Mouse (Mus musculus): ENCODE measurements at regions not wholly inside any gene's neighbourhood (a gene's known extent, or its start where the extent isn't known, plus 50 kb on each side); places are given as distances from the start of the nearest gene placed in this dataset.

DNA sequence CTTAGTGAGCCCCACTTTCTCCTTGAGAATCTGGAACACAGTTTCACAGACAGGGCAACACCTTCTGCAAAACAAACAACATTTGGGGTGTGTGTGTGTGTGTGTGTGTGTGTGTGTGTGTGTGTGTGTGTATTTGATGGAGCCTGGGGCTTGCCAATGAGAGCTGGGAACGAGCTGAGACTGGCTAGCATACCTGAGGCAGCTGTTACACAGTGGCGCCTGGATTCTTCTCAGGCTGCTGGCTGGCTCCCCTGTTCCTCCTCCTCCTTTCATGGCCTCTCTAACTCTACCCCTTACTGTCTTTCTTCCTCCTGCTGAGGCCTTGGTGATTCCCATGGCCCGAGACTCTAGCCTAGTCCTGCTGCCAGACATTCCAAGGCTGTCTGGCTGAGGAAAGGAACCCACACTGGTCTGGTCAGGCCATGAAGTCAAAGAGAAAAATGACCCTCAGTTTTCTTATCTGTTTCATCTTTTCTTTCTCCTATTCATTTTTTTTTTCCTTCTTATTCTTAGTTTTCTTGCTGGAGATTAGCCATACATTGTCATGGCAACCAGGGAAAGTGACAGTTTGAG is 79.6 kb upstream of the Sem1 start:
- no peak for DNase-seq (ENCODE audit: low spot score)

- DNase-seq (ENCODE audit: low spot score) = no peak
These were observed 81.6 kb upstream of the Sem1 start for GRCm38 (mm10) chr6:6660072-6660471.

DNA sequence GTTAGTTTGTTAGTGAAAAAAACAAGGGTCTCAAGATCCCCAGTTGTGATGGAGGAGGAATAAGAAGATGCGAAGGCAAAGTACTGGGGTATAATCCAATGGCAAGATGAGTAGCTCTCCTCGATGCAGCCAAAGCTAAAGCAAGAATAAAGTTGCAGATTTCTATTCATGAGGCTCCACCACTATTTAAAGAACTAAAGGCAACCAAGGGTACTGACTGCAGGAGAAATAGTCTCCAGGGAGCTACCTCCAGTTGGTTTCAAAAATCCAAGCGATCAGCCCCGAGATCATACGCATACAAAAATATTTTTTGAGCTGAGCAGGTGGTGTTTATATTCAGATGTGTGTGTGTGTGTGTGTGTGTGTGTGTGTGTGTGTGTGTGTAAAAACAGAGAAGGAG is 88.3 kb upstream of the Sem1 start:
- DNase-seq (ENCODE audit: low spot score) = no peak

DNA sequence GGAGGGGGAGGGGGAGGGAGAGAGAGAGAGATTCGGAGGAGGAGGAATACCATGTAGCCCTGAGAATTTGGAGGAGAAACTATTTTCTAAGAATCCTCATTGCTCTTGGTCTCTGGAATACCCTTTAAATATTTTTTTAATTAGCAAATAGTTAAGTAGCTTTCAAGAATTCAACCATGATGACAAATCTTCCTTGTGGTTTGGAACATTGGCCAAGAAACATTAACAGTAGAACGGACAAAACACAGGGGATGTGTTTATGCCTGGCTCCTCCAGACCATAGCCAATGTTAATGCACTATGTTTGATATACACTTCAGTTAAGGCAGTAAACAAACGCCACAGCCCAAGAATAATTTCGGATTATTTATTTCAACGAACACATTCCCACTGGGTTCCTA is 110.8 kb upstream of the Sem1 start:
- no peak for DNase-seq (ENCODE audit: low spot score)

GRCm38 (mm10) chr6:6690188-6690587 is 111.7 kb upstream of the Sem1 start:
- DNase-seq (ENCODE audit: low spot score) = no peak

DNA sequence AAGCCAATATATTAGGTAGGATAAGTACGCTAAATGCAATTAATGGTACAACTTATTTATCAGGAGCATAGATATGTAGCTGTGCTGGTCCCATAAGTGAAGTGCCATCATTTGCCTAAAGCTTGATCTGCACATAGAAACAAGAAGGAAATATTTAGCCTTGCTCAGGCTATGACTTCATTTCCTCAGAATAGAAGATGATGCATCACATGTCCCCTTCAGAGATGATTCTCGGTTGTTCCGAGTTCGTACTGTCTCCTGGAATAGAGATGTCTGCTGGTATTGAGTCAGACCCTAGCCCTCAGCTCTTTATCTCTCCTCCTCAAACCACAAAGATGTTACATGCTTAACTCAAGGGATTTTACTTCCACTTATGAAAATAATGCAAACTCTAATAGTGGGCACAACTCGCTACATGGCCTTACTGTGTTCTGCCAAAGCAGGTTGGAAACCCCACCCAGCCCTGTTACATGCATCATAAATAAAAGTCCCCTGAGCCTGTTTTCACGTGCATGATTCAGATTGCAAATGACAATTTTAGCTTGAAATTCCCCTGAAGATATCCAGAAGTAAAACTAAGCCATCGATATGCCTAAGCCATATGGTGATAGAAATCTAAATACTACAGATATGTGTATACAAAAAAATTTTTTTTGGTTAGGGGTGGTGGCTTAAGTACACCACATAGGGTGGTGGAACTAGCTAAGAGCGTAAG is 113.8 kb upstream of the Sem1 start:
- DNase-seq (ENCODE audit: low spot score) = no peak

GRCm38 (mm10) chr6:6695742-6696430 is 117.4 kb upstream of the Sem1 start:
- no peak for DNase-seq (ENCODE audit: low spot score)

DNA sequence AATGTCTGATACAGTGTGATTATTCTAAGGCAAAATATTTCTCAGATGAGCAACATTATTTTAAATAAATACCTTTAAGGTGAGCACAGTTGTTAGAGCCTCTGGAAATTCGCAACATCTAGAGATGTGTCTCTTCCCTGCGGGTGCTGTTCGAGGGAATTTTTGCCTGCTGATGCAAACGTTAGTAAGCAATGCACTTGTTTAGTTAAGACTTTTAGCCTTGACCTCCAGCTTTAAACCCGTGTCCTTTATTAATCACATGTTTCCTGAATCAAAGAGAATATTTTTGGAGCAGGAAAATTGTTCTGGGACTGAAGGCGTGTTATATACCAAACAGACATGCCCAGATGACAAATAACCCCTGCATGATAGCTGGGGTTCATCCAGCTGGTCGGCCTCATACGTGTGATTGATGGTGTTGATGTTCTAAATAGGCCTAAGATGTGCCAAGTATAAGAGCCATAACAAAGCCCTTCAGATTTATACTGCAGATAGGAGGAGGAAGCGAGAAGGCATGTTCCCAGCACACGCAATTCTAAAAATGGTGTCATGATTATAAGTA is 119.0 kb upstream of the Sem1 start:
- DNase-seq (ENCODE audit: low spot score) = no peak

DNA sequence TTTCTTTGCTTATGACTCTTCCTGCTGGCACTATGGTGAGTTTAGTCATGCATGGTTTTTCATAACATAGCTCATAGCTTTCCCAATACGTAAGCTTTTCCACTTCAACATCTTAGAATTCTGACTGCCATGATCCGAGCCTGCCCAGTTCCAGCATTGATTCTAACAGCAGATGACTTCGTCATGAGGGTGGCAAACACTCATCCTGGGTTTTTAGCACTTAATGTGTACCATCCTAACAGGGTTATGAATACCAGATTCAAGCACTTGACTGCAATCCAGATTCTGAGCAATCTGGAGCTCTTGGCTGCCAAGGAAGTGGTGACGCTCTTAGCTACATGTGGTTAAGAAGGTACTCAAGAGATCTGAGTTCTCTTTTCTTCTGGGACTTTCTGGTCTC is 128.3 kb upstream of the Sem1 start:
- DNase-seq (ENCODE audit: low spot score) = peak; percentile 24

- DNase-seq (ENCODE audit: low spot score) = no peak
These were observed 130.6 kb upstream of the Sem1 start for GRCm38 (mm10) chr6:6709057-6709456.

DNA sequence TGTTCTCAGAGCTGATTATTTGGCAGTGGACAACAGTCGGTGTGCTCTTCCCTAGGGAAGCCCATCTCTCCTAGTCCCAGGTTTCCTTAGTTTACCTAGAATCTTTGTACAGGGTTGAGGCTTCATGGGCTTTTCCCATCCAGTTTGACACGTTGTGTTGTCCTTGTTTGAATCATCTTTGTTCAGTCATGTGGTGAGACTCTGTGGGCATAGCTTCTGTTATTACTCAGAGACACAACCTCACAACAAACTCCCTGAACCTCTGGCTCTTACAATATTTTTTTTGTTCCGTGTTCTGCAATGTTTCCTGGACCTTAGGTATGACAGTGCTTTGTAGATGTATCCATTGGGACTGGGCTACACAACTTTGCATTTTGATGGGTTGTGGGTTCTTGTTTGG is 132.9 kb upstream of the Dlx6 start:
- no peak for DNase-seq (ENCODE audit: low spot score)

DNA sequence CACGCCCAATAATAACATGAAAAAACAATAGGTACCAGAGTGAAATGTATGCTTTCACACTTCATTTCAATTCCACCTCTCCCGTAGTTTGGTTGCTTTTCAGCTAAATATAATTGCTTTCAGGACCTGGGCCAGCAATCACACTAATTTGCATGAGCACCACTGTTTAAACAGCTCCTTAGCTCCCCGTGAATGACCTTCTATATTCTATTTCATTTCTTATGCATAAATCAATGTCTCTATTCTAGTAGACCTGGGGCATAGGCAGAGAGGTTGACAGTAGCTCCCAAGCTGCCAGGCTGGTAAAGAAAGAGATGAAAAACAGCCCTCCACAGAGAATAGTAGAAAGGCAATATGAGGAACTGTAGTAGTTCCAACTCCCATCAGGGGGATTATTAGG is 117.7 kb upstream of the Dlx6 start:
- DNase-seq (ENCODE audit: low spot score) = no peak

DNA sequence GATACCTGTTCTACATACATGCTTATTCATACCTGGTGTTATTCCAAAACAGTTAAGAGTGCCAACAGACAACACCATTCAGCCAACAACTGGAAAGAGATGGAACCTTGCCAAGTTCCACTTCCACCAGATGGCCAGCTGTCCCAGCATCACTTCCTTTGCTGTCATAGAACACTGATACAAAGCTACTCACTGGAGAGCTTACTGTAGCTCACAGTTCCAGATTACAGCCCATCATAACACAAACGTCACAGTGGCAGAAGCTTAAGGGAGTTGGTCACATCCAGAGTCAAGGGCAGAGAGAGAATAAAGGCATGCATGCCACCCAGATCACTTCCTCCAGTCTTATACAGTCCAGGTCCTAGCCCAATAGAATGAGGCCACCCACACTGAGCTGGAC is 84.0 kb upstream of the Dlx6 start:
- no peak for DNase-seq (ENCODE audit: low spot score)

DNA sequence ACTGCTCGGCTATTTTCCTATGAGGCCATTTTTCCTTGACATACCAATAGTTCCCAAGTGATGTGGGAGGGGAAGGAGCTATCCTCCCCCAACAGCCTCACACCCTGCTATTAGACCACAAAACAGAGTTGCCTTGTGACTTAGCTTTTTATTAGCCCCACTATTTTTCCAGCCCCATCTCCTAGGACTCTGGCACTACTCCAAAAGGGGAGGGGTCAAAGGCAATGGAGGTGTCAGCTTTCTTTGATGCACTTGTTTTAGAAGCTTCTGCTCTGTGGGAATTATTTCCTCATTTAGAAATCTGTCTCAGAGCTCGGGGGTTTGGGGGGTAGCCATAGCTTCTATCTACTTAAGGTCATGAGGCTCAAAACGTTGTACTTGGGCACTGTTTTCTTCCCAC is 81.6 kb upstream of the Dlx6 start:
- DNase-seq (ENCODE audit: low spot score) = no peak

DNA sequence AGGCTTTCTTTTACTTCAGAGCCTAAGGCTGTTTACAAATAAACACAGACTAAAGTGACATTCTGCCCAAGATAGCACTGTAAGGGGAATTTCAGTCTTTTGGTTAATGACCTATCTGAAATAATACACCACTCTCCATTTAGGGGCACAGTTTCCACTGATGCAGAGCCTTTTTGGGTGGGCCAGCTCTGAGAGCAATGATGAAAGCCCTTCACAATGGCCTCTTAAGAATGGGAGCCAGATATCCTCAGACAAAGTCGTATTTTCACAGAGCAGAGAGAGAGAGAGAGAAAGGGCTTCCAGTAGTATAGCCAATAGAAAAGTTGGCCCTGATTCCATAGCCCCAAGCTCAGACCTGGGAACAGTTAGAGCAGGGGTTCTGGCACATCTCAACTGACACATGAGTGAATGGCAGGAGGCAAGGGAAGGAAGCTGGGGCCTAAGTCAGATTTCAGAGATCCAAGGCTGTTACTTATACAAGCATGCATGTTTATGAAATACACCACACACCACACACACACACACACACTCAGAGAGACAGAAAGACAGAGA is 77.1 kb upstream of the Dlx6 start:
- DNase-seq (ENCODE audit: low spot score) = no peak

DNA sequence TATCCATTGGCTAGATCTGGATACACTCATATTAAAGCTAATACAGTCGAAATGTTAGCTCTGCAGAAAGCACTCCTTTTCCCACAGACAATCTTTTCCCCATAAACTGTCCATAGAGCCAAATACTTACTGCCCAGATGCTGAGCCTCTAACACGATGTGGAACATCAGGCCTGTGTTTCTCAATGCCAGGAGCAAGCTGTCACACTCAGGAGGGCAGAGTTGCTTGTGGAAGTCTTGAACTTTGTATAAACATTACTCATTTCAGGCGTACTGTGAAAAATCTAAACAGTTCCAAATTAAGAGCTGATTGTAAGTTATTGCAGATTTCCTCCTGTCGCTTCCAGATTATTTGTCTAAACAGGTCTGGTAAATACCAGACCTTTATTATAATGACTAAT is 75.6 kb upstream of the Dlx6 start:
- DNase-seq (ENCODE audit: low spot score) = no peak

DNA sequence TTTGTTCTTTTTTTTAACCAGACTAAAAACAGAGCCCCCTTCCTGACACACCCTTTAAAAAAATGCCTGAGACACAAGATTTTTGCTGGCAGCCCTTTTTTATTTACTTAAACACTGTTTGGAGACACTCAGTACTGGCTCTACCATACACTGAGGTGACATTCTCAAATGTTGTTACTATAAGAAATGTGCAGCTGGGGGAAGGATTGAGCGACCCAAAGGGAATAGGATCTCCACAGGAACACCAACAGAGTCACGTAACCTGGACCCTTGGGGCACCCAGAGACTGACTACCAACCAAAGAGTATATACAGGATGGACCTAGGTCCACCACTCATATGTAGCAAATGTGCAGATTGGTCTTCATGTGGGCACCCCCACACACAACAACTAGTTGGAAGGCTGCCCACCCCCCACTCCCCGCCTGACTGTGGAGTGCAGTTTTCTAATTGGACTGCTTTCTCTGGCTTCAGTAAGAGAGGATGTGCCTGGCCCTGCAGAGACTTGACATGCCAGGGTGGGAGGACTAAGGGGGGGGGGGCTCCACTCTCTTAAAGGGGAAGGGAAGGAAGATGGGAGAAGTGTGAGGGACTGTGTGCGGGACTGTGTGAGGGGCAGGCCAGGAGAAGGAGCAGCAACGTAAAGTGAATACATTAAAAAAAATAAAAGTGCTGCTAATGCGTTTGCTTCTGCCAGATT is 68.7 kb upstream of the Dlx6 start:
- no peak for DNase-seq (ENCODE audit: low spot score)

- no peak for DNase-seq (ENCODE audit: low spot score)
These were observed 62.8 kb upstream of the Dlx6 start for GRCm38 (mm10) chr6:6800377-6800776.

GRCm38 (mm10) chr6:6801563-6802259 is 61.4 kb upstream of the Dlx6 start:
- no peak for DNase-seq (ENCODE audit: low spot score)
